Mouse (Mus musculus) gonadal fat pad, adult 2 months (tissue): Measurements from ENCODE around the gene Vamp9. TPM values are rescaled to one million over a fixed set of nuclear protein-coding genes. Genes with fewer than 3 reads are reported as not detected.

Experiments
- polyA plus RNA-seq: library from polyadenylated mRNA; depleted of rRNA; stranded (reverse); fragments of >200 nt; gene quantifications from 2 replicates; pipeline ENCODE4 v1.2.3, GENCODE M21; 2012; rRNA removed

Gene Vamp9
- polyA plus RNA-seq, 1 experiment: 0.53 TPM

Other genes starting within 250 kb of the Vamp9 start
- gene Rasgef1b, start 177.2 kb upstream of the Vamp9 start, polyA plus RNA-seq: 9.9 and 14.7 TPM in 2 replicates
- gene Hnrnpd, start 72.7 kb downstream of the Vamp9 start, polyA plus RNA-seq: 10.5 and 30.3 TPM in 2 replicates
- 6.3 and 8.2 TPM in 2 replicates for gene 4930524J08Rik, start 72.8 kb downstream of the Vamp9 start, polyA plus RNA-seq
- 60.0 and 67.0 TPM in 2 replicates for gene Hnrnpdl, start 133.4 kb downstream of the Vamp9 start, polyA plus RNA-seq
- gene Enoph1, start 133.7 kb downstream of the Vamp9 start, polyA plus RNA-seq: 35.1 and 43.3 TPM in 2 replicates